Mouse (Mus musculus): ENCODE measurements around the gene Ppef1.
"Not testable (repeated sequence)": the region's sequence is repeated elsewhere in the genome, so short reads cannot be mapped to it uniquely, and the experiment has no call there.

Ppef1 gene

DNA sequence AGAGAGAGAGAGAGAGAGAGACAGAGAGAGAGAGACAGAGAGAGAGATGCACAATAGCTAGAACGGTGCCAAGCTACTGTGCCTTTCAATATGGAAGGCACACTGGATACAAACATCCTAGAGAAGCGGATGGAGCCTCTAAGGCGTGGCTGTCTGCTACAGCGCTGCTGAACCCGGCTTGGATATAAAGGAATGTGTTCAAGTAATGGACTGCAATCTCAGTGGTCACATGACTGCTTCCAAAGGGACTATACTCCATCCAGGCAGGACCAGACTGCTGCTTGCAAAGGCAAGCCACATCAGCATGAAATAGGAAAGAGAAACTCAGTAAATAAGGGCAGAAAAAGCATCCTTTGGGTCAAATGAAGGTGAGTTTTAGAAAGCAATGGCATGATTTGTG lies at the start of gene Ppef1:
Ppef1 (minus strand) TSS at position 116 of the 400 bp plus-strand sequence.
- no peak for DNase-seq (ENCODE audit: low read depth, low spot score)

DNA sequence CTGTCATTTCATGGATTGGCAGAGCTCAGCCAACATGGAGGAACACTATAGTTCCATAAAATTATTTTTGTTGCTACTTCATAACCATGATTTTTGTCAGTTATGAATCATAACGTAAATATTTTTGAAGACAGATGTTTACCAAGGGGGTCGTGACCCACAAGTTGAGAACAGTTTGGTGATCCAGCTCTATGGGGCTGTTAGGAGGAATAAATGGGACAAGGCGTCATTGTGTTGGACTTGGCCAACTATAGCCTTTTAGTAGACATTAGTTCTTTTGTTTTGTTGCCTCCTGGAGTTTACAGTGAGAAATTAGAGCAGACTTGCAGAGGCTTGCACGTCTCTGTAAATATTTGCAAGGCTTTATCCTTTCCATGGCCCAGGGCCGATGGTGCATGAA lies 46.7 kb upstream of the Ppef1 start:
- DNase-seq (ENCODE audit: low read depth, low spot score): no peak

DNA sequence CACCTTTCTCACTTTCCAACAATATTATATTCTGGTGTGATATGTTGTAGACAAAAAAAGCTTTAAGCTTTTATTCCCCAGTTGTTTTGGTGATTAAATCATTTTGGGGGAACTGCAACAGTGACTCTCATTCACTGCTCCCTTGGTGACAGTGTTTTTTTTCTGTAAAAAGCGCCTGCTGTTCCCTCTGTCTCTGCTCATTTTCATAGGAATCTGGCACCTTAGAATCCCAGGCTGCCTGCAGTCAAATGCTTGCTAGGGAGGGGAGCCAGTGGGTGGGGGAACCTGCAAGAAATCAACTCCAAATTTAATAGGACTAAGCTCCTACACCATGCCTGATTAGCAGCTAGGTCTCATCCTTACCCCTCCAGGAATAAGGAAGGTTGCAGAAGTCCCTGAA lies 37.5 kb upstream of the Ppef1 start:
- peak; percentile 70 for DNase-seq (ENCODE audit: low read depth, low spot score)

DNA sequence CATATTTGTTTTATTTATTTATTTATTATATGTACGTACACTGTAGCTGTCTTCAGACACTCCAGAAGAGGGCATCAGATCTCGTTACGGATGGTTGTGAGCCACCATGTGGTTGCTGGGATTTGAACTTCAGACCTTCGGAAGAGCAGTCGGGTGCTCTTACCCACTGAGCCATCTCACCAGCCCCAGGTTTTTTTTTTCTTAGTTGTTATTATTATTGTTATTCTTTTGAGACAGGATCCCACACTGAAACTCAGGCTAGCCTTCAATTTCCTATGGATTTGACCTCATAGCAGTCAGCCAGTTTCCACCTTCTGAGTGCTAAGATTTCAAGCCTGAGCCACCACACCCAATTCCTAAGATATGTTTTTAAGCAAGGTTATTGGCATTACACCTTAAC lies 34.1 kb upstream of the Ppef1 start:
- not testable (repeated sequence) for DNase-seq (ENCODE audit: low read depth, low spot score)

DNA sequence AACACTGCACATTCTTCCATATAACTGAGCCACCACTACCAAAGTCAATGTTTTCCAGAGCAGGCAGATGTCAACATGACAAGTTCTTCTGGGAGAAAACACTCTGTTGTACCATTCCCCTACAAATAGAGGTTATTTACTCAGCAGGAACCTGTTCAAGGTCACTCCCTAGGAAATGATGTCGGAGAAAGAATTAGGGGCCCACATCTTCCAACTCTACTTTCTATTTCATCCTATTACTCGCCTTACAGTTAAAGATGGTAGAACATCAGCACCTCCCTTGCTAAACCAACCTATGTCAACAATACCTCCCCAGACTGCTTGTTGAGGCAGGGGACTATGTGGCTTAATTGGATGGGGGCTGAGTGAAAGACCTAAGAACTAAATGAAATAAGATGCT lies 32.1 kb upstream of the Ppef1 start, which contains the start of gene Rs1:
Rs1 (plus strand) TSS at position 301 of the 400 bp plus-strand sequence.
- no peak for DNase-seq (ENCODE audit: low read depth, low spot score)

DNA sequence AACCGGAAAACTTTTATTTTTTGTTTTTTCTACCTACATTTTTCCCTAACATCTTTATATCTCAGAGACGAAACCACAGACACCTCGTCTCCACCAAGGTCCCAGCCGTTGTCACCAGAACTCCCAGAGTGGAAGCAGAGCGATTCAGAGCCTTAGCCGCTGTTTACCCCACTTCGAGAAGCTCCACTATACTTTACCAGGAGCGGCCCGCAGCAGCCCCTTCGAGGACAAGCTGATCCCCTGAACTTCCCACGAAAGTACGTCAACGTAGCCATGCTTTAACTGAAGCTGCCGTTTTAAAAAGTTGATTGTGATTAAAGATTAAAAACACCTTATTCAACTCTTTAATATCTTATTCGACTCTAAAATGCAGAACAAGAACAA lies 30.7 kb upstream of the Ppef1 start:
- no peak for DNase-seq (ENCODE audit: low read depth, low spot score)

DNA sequence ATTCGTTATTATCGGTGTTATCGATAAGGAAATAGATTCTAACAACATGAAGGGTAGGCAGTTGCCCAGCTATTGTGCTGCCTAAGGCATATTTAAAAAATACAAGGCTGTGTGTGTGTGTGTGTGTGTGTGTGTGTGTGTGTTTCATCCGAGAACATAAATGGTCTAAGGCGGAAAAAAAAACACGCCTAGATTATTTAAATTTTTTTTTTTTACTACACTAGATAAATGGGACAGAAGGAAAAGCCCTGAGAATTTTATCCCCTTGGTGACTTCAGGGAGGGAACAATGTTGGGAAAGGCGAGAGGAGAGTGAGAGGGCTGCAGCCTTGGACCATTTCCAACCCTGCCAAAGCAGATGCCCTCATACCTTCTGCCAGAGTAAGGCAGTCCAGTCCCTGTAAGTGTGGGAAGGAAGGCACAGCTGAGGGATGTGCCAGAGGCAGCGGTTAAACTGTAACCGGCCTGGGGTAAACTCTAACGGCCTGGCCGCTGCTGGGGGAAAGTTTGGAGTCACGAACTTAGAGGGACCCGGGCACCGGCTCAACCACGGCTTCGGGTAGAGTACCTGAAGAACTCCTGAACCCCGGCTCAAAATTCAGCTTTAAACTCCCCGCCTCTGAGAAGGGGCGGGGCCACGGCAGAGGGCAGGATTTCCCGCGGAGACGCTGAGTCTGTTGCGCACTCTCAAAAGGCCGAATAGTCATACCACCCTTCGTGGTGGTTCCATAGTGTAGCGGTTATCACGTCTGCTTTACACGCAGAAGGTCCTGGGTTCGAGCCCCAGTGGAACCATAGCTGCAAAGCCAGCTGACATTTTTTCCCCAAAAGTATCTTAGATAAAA lies 30.0 kb upstream of the Ppef1 start:
- DNase-seq (ENCODE audit: low read depth, low spot score): no peak

DNA sequence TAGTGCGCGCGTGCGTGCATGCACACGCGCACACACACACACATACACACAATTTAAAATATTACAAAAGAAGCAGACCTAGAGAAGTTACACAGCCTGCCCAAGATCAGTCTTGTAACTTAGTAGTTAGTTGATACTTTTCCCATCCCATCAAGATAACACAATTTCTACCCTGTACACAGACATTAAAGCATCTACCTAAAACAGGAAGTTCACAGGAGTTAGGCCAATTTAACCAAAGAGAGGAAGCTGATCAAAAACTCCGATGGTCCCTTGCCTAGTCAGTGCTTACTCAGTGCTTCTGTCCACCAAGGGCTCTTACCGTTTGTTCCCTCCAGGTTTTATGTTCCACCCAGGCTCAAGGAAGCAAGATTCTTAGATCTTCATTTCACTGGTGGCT lies 15.2 kb upstream of the Ppef1 start:
- DNase-seq (ENCODE audit: low read depth, low spot score): no peak

DNA sequence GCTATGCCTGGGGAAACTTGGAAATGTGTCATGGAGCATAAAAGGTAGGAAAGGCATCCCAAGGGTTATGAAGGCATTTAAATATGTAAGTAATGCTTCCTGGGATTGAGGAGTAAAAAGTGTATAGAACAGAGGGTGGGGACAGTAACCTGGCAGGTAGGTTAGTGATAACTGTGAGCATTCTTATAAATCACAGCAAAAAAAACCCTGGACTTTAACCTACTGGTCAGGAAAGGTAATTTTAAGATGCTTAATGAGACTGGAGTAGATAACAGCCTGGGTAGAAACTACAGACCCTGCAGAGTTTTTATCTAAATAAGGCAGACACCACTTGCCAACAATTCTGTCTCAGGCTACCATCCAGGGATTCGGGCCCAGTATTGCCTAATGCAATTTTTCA lies 13.1 kb upstream of the Ppef1 start:
- DNase-seq (ENCODE audit: low read depth, low spot score): no peak

DNA sequence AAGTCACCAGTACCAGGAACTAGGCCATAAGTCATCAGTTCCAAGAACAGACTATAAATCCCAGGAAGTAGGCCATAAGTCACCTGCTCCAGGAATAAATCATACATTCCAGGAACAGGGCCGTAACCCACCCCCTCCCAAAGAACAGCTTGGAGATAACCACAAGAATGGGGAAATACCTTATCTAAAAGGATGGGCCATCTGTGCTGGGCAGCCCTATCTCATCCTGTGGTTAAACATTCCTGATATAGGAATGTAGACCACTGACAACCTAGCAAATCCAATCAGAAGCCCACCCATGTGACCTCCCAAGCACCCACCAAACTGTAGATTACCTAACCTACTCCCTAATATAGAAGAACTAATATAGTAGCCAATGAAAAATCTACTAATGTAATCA lies 9.8 kb upstream of the Ppef1 start:
- no peak for DNase-seq (ENCODE audit: low read depth, low spot score)

DNA sequence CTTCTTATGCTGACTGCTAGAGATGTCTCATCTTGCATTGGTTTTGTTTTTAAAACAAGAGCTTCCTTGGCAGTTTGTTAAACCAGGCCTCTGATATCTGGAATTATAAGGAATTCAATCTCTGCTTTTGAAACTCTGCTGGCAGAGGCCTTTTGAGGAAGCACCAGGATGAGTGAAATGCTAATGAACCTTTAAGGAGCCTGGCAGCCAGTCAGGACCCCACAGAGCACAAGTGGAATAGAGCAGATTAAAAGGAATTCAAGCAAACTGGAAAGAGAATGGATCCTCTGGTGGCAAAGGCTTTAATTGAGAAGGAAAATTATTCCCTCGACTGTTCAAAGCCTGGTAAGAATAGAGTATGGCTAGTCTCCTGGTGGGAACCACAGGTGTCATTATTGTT lies 36.4 kb downstream of the Ppef1 start:
- no peak for DNase-seq (ENCODE audit: low read depth, low spot score)

DNA sequence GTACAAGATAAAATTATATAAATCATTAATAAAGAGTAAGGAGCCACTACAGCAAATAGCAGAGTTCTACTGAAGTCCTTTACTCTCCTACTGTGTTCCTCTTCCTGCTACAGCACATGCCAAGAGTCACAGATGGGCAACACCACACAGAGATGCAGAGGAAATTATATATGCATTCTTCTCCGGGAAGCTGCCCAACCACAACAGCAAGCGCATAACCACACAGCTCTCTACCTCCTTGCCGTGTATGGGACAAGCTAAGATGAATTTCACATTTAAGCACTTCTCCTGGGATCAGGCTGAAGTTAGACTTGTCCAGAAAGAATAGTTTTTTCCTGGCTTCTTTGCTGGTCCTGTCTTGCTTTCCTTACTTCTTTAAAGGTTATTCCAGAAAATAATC lies 44.0 kb downstream of the Ppef1 start:
- DNase-seq (ENCODE audit: low read depth, low spot score): no peak

DNA sequence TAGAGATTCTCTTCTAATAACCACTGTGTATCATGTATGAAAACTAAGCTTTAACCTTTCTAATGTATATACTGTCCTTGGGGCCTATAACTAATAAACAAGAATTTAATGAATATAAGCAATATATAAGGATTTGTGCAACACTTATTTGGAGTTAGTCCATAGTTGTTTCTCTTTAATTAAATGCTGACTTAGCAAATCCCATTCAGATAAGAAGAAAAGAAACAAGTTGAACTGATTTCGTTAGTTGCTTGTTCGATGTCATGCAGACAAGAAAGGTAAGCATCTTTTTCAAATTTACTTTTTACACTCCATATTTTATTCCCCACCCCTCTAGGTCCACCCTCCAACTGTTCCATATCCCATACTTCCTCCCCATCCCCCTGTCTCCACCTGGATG lies 45.5 kb downstream of the Ppef1 start:
- DNase-seq (ENCODE audit: low read depth, low spot score): no peak

DNA sequence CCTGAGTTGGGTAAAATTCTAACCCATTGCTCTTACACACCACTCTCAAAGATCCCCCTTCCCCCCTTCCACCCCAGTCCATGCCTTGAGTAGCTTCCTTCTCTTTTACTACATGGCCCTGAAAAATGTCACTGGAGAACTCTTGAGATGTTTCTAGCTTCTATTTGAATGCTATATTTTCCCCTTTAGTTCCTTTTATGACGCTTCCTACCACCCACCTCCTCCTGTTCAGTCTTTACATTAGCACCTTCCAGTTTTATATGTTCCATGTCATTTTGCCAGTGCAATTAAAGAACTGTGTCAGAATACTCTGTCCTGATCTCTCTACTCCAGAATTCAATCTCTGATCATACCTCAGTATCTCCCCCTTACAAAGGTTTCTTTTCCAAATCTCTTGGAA lies 65.6 kb downstream of the Ppef1 start:
- DNase-seq (ENCODE audit: low read depth, low spot score): peak; percentile 38

DNA sequence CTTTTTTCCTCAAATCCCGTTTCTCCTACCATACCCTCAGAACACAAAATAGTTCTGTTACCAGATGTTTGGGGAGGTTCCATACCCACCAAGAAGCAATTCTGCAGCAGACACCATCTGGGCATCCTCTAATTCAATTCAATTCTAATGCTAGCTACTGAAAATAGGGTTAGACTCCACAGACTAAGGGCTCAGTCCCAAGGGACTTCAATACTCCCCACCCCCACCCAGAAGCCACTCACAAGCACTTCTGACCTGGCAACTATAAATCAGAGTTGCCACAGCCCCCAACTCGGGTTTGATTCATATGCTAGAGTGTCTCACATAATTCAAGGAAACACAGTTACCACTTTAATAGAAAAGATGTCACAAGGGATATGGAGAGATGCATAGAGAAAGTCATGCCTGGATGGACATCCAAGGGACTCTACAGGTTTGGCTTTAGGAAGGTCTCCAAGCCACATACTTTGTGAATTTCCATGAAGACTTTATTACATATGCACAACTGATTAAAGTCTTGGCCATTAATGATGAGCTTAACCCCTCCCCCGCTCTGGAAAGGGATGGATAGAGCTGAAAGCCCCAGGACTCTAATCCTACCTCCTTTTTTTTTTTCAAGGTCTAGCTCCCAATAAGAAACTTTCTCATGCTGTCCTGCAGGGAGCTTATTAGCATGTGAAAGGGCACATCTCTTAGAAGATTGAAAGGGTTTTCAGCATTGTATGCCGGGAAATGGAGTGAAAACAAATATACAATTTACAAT lies 124.5 kb downstream of the Ppef1 start:
- DNase-seq (ENCODE audit: low read depth, low spot score): no peak

DNA sequence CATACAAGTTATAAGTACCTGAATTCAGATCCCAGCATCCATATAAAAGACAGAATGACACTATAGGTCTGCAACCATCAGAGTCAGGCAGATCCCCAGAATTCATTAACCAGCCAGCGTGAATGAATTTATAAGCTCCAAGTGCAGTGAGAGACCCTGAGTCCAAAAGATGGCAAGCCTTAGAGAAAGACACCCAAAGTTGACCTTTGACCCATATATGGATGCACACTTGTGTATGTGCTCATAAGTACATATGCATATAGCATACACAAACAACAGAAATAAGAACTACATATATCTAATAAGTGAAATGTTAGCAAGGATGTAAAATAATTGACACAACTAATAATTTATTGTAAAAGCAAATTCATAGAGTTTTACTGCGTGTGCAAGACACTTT lies 125.1 kb downstream of the Ppef1 start:
- no peak for DNase-seq (ENCODE audit: low read depth, low spot score)

DNA sequence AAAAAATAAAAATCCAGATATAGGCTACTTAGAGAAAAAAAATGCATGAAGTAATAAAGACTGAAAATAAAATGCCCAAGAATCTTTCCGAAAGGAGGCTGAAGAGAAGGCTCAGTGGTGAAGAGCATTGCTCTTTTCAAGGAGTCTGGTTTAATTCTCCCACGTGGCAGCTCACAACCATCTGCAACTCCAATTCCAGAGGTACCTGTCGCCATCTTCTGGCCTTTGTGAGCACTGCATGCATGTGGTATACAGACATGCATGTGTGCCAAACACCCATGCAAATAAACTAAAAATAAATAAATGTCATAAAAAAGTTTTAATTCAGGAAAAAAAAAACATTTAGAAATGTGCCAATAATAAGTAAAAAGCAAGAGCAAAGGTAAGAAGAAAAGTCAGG lies 125.7 kb downstream of the Ppef1 start:
- DNase-seq (ENCODE audit: low read depth, low spot score): no peak

DNA sequence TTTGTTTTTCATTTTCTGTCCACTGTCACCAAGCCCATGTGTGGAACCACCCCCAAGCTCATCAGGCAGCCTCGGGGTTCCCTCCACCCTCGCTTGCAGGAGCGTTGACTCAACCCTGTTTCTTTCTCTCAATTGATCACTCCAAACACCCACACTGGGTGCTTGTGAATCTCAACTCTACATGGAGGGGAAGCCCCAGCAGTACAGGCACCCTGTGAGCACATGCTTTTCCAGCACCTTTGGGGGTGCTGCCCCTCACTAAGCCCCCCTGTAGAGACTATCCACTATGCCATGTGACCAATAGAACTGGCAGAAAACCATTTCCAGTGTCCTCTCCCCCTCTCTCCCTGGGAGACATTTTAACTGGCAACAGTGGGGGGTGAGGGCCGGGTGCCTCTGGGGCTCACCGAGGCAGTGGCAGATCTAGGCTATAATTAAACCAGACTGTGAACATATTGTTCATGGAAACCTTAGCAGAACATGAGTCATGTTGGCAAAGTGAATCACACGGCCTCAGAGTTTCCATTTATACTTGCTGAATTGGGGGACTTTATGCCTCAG lies 131.5 kb downstream of the Ppef1 start:
- DNase-seq (ENCODE audit: low read depth, low spot score): peak; percentile 60

DNA sequence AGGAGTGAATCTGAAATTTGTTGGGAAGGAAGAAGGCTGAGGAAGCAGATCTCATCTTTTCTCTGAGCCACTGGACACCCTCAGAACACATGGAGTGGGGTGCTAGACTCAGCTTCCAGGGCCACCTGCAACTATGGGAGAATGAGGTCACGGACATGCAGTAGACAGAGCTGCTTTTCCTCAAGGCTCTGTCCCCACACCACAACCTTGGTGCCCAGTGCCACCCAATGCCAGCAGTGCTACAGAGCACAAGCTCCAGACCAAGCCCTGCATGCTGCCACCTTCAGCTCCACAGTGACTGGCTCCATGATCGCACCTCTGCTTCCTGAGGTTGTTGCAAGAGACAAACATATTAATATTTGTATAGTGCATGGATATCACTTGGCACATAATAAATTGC lies 132.2 kb downstream of the Ppef1 start:
- DNase-seq (ENCODE audit: low read depth, low spot score): no peak

DNA sequence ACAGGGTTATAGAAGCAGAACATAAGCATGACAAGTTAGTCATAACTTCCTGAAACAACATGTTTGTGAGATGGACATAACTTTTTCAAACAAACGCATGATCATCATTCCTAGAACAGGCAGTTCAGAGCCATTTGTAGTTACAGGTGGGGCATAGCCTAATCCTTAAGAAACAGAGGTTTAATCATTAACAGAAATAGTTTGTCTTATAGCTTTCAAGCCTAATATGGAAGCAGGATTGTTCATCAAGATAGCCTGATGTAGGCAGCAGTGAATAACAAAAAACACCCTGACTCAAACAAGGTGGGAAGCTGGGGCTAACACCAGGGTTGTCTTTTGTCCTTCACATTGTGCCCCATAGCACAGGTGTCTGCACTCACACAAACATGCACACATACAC lies 132.8 kb downstream of the Ppef1 start:
- DNase-seq (ENCODE audit: low read depth, low spot score): no peak

DNA sequence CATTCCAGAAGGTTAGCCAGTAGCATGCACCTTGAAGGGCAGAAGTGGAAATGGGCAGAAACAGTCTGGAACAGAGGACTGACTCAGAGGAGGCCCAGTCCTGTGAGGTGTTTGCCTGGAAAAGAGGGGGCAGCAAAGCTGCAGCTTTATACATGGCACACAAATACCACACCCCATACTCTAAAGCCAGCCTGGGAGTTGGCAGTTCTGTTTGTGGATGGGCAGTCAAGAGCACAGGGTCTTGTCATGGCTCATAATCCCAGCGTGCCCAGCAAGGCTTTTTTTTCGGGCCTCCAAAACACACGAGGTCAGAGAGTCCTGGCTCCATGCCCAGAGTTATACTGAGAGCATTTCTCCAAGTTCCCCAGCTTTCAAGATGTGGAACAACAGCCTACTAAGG lies 134.5 kb downstream of the Ppef1 start:
- DNase-seq (ENCODE audit: low read depth, low spot score): no peak

DNA sequence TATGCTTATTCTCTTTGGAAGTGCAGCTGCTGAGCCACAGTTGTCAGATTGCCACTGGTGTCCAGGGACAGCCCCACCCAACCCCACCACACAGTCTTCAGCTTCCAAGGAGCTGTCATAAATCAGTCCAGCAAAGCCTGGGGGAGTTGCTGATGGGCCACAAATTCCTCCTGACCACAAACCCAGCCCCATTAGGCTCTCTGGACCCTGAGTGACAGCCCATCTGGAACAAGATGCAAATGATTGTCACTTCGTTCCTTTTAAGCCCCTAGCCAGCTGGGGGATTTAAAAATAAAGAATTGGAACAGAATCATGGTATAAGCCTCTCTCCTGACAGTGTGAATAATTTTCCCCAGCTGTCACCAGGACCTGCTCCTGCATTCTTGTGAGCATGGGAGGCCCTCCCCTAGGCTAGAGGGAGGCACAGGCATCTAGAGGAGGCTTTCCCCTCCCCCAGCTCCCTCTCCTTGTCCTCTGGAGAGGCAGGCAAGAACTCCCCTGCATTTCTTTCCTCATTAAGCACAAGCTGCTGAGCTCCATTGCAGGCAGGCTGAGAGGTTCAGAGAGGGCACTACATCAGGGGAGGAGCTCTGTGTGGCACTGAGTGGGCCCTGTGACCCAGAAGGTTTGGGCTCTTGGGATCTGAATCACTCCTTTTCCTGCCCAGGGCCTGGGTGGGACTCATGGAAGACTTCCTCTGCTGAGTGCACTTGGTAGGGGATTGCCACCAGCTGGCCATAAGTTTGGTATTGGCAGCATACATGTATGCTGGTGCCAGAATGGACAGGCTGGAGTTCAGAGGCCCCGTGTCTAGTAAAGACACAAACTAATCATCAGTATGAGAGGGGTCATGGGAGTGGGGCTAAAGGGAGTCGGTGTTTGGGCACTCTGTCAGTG lies 136.8 kb downstream of the Ppef1 start:
- no peak for DNase-seq (ENCODE audit: low read depth, low spot score)

Measured in telencephalon, adult 2 months (tissue).